Mouse (Mus musculus) kidney, adult 2 months (tissue): ENCODE measurements at regions not wholly inside any gene's neighbourhood (a gene's known extent, or its start where the extent isn't known, plus 50 kb on each side); places are given as distances from the start of the nearest gene placed in this dataset.
A peak's percentile ranks its signal among the peaks of the same experiment; 100 is the strongest.

ENCODE experiments used
- DNase-seq: peaks from one replicate; pipeline ENCODE4 v3.0.0; 2021
- H3K27ac ChIP-seq: fragments of 200-500 bp; 2 replicates; pipeline ENCODE4 v1.5.1; 2012; ENCODE audit warnings: low read depth, low read length, control low read depth, inconsistent platforms; ENCODE audit not compliant: insufficient read depth
- H3K27me3 ChIP-seq: fragments of 200-500 bp; replicated peaks from 2 replicates; pipeline ENCODE4 v1.6.1; 2012; ENCODE audit warnings: mild to moderate bottlenecking, moderate library complexity, low read length, inconsistent platforms; ENCODE audit not compliant: control insufficient read depth, insufficient read depth
- H3K36me3 ChIP-seq: fragments of 200-500 bp; 2 replicates; pipeline ENCODE4 v1.6.1; 2012; ENCODE audit warnings: mild to moderate bottlenecking, moderate library complexity, low read length, inconsistent platforms; ENCODE audit not compliant: control insufficient read depth, insufficient read depth
- H3K4me1 ChIP-seq: fragments of 200-500 bp; 2 replicates; pipeline ENCODE4 v1.6.1; 2011; ENCODE audit warnings: low read length; ENCODE audit not compliant: control insufficient read depth, insufficient read depth
- H3K4me3 ChIP-seq: fragments of 200-500 bp; 2 replicates; pipeline ENCODE4 v1.5.1; 2011; ENCODE audit warnings: mild to moderate bottlenecking, low read depth, low read length, control low read depth; ENCODE audit not compliant: insufficient read depth
- CTCF ChIP-seq: fragments of 200-500 bp; conservative IDR thresholded peaks from 2 replicates; pipeline ENCODE4 v1.5.1; 2011; ENCODE audit warnings: low read depth, mild to moderate bottlenecking, control low read depth, low read length, moderate library complexity, mixed read lengths; ENCODE audit not compliant: insufficient read depth, insufficient read length
- POLR2A ChIP-seq: fragments of 200-500 bp; IDR thresholded peaks from one replicate; pipeline ENCODE4 v1.6.1; 2011; ENCODE audit warnings: low read depth, low read length, control low read depth
- WGBS: fragments of 180-500 bp; shearing (Covaris S2); methylation state at CpG from one replicate; pipeline ENCODE4 v1.1.7; 2018; 5-methylcytosine and 5-hydroxymethylcytosine counted together

GRCm38 (mm10) chr4:31698506-31698782, 265.5 kb upstream of the Map3k7 start:
- H3K27me3 ChIP-seq, result no peaks in the 10 kb centered on the region
- 50% methylated on average over 4 of the region's 4 CpGs for WGBS
- no peaks in the 10 kb centered on the region for H3K4me1 ChIP-seq
- DNase-seq, result no peak
- H3K27ac ChIP-seq, result no peak overlapping the region
- TF ChIP-seq POLR2A (no peak), CTCF (no peak)
- H3K36me3 ChIP-seq, result no peaks in the 10 kb centered on the region
- H3K4me3 ChIP-seq, result no peak overlapping the region

GRCm38 (mm10) chr4:31699296-31699695, 264.6 kb upstream of the Map3k7 start:
- no peak for TF ChIP-seq POLR2A
- TF ChIP-seq CTCF, result no peak
- DNase-seq, result no peak
- H3K27ac ChIP-seq, result no peak overlapping the region
- 57% methylated on average over 5 of the region's 5 CpGs for WGBS
- H3K27me3 ChIP-seq, result no peaks in the 10 kb centered on the region
- H3K4me1 ChIP-seq, result no peaks in the 10 kb centered on the region
- H3K4me3 ChIP-seq, result no peak overlapping the region
- no peaks in the 10 kb centered on the region for H3K36me3 ChIP-seq

- H3K36me3 ChIP-seq, result no peaks in the 10 kb centered on the region
Measured at GRCm38 (mm10) chr4:31714054-31714651, 249.7 kb upstream of the Map3k7 start.

GRCm38 (mm10) chr4:31723501-31723900, 240.4 kb upstream of the Map3k7 start:
- 81% methylated on average over 7 of the region's 7 CpGs for WGBS
- TF ChIP-seq POLR2A (no peak), CTCF (no peak)
- no peaks in the 10 kb centered on the region for H3K36me3 ChIP-seq

More at GRCm38 (mm10) chr4:31714054-31714651, 249.7 kb upstream of the Map3k7 start:
- no peak overlapping the region for H3K4me3 ChIP-seq
- DNase-seq, result no peak
- TF ChIP-seq CTCF, result no peak
- TF ChIP-seq POLR2A, result no peak
- 28% methylated on average over 2 of the region's 2 CpGs for WGBS
- H3K27me3 ChIP-seq, result no peaks in the 10 kb centered on the region
- H3K27ac ChIP-seq, result no peak overlapping the region
- no peaks in the 10 kb centered on the region for H3K4me1 ChIP-seq

GRCm38 (mm10) chr4:31724400-31724799, 239.5 kb upstream of the Map3k7 start:
- 20% methylated on average over 2 of the region's 2 CpGs for WGBS
- H3K36me3 ChIP-seq, result no peaks in the 10 kb centered on the region
- H3K4me3 ChIP-seq, result no peak overlapping the region
- H3K27me3 ChIP-seq, result no peaks in the 10 kb centered on the region
- H3K4me1 ChIP-seq, result no peaks in the 10 kb centered on the region
- TF ChIP-seq POLR2A (no peak), CTCF (no peak)
- DNase-seq, result peak; percentile 11
- no peak overlapping the region for H3K27ac ChIP-seq

More at GRCm38 (mm10) chr4:31723501-31723900, 240.4 kb upstream of the Map3k7 start:
- Histone ChIP-seq H3K27me3 (no peaks in the 10 kb centered on the region), H3K4me1 (no peaks in the 10 kb centered on the region), H3K4me3 (no peak overlapping the region), H3K27ac (no peak overlapping the region)
- DNase-seq, result no peak

DNA sequence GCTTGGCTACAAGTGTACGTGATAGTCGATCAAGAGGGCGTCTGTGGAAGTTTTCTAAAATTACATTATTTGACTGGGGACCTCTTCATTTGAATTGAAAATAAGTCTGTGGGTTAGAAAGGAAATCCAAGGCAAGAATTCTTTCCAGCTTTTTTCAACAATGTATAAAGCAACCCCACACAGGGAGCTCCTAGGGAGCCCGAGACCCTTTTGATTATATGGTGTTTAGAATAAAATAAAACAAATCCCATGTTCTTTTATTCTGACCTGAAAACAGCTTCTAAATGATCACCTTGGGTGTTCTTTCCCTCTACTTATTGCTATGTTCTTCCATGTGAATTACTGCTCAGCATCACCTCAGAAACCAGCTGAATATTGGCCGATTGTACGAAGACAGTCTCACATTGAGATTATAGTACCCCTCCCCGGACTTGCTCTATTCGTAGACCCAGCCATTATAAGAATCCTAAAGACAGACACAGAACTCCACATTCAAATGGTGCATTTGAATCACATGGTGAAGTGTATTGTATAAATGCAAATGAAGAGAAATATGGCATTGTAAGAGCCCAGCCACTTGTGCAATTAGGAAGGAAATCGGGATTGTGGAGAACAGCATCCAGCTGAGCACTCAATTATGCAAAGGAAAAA, 236.3 kb upstream of the Map3k7 start:
- Histone ChIP-seq H3K36me3 (no peaks in the 10 kb centered on the region), H3K27me3 (no peaks in the 10 kb centered on the region), H3K27ac (no peak overlapping the region), H3K4me3 (no peak overlapping the region), H3K4me1 (no peaks in the 10 kb centered on the region)
- no peak for TF ChIP-seq POLR2A
- no peak for TF ChIP-seq CTCF
- 91% methylated on average over 9 of the region's 9 CpGs for WGBS
- DNase-seq, result no peak

DNA sequence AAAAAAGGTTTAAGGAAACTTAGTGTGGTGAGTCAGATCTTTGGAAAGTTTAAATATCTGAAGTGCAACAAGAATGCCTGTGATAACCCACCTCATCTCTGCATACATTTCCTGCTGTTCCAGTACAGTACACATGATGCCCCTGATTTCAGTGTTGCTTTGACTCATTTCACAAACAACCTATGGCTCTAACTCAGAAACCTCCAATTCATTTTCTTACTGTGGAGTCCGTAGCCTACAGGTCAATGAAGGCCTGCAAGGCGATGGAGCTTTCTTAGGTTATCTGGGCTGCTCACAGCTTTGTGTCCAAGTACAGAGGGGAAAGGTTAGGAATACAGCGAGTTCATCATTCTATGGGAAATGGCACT, 235.8 kb upstream of the Map3k7 start:
- H3K27me3 ChIP-seq, result no peaks in the 10 kb centered on the region
- DNase-seq, result no peak
- no peak overlapping the region for H3K27ac ChIP-seq
- WGBS, result 91% methylated on average over 3 of the region's 3 CpGs
- no peak for TF ChIP-seq POLR2A
- no peak for TF ChIP-seq CTCF
- H3K4me1 ChIP-seq, result no peaks in the 10 kb centered on the region
- no peak overlapping the region for H3K4me3 ChIP-seq
- H3K36me3 ChIP-seq, result no peaks in the 10 kb centered on the region
